Mouse (Mus musculus) forebrain, embryonic 11.5 days (tissue): ENCODE results near the gene Cldn4. TPM values are rescaled to one million over a fixed set of nuclear protein-coding genes. Genes with fewer than 3 reads are reported as not detected.

Experiments used
- ATAC-seq: fragments of 200-750 bp; cut with Nextera tagmentation; replicated peaks from 2 replicates; pipeline ENCODE4 v1.8.0; 2017; ENCODE audit warnings: moderate TSS enrichment; ENCODE audit not compliant: low FRiP score
- DNase-seq: peaks from one replicate; pipeline ENCODE4 v3.0.0-alpha.2; 2017; ENCODE audit warnings: low spot score
- H3K27ac ChIP-seq: fragments of 300-500 bp; sonication (generic); 2 replicates; pipeline ENCODE4 v1.5.1; 2014; ENCODE audit warnings: low read depth, low read length
- H3K27me3 ChIP-seq: fragments of 300-500 bp; sonication (generic); 2 replicates; pipeline ENCODE4 v1.6.1; 2014; ENCODE audit warnings: mild to moderate bottlenecking, low read length, mixed read lengths; ENCODE audit not compliant: control insufficient read depth, insufficient read depth
- H3K36me3 ChIP-seq: fragments of 300-500 bp; sonication (generic); 2 replicates; pipeline ENCODE4 v1.6.1; 2014; ENCODE audit warnings: mild to moderate bottlenecking, low read length, moderate library complexity, mixed read lengths; ENCODE audit not compliant: control insufficient read depth, insufficient read depth
- H3K4me1 ChIP-seq: fragments of 300-500 bp; sonication (generic); replicated peaks from 2 replicates; pipeline ENCODE4 v1.6.1; 2014; ENCODE audit warnings: low read length, mixed read lengths; ENCODE audit not compliant: control insufficient read depth, insufficient read depth
- H3K4me2 ChIP-seq: fragments of 300-500 bp; sonication (generic); 2 replicates; pipeline ENCODE4 v1.6.1; 2014; ENCODE audit warnings: low read depth, mild to moderate bottlenecking, low read length, moderate library complexity, mixed read lengths; ENCODE audit not compliant: severe bottlenecking
- H3K4me3 ChIP-seq: fragments of 300-500 bp; sonication (generic); 2 replicates; pipeline ENCODE4 v1.5.1; 2014; ENCODE audit warnings: low read depth, low read length
- H3K9ac ChIP-seq: fragments of 300-500 bp; sonication (generic); 2 replicates; pipeline ENCODE4 v1.6.1; 2014; ENCODE audit warnings: low read length
- H3K9me3 ChIP-seq: fragments of 300-500 bp; sonication (generic); 2 replicates; pipeline ENCODE4 v1.6.1; 2016; ENCODE audit warnings: low read length, mixed read lengths; ENCODE audit not compliant: control insufficient read depth
- WGBS: fragments of 180-500 bp; shearing (Covaris S2); extraction: QIAGEN DNeasy Blood & Tissue Kit; methylation state at CpG from one replicate; pipeline ENCODE4 v1.1.7; 2014; 5-methylcytosine and 5-hydroxymethylcytosine counted together
- polyA plus RNA-seq: library from polyadenylated mRNA; unstranded; fragments of >200 nt; fragmentation: Nextera tagmentation; extraction: Ambion mirVana; gene quantifications from 2 replicates; pipeline ENCODE4 v1.2.1, GENCODE M21; 2014

Cldn4 gene
- polyA plus RNA-seq, 1 experiment from 2014 or later = 5.6 TPM

GRCm38 (mm10) chr5:134981149-134981548 is 34.4 kb upstream of the Cldn4 start:
- Histone ChIP-seq H3K4me3 (no peak overlapping the region), H3K27ac (no peak overlapping the region), H3K4me2 (no peak overlapping the region), H3K9ac (no peak overlapping the region), H3K4me1 (peaks cover 3% of the 10 kb centered on the region; the same call in 1 of the 2 replicates), H3K36me3 (no peaks in the 10 kb centered on the region), H3K27me3 (peaks cover 16% of the 10 kb centered on the region), H3K9me3 (no peaks in the 10 kb centered on the region)
- ATAC-seq = no peak
- DNase-seq = no peak
- WGBS = 70% methylated on average over 10 of the region's 10 CpGs

GRCm38 (mm10) chr5:134977837-134978236 is 31.1 kb upstream of the Cldn4 start:
- no peak overlapping the region for H3K4me3 ChIP-seq
- no peaks in the 10 kb centered on the region for H3K4me1 ChIP-seq
- ATAC-seq (no peak), DNase-seq (no peak)
- no peak overlapping the region for H3K27ac ChIP-seq
- 92% methylated on average over 4 of the region's 4 CpGs for WGBS
- H3K9ac ChIP-seq = no peak overlapping the region
- no peaks in the 10 kb centered on the region for H3K36me3 ChIP-seq
- H3K27me3 ChIP-seq = no peaks in the 10 kb centered on the region
- no peaks in the 10 kb centered on the region for H3K9me3 ChIP-seq
- H3K4me2 ChIP-seq = no peak overlapping the region

GRCm38 (mm10) chr5:134976577-134977250 is 30.0 kb upstream of the Cldn4 start:
- Histone ChIP-seq H3K9me3 (no peaks in the 10 kb centered on the region), H3K36me3 (no peaks in the 10 kb centered on the region), H3K27me3 (no peaks in the 10 kb centered on the region), H3K9ac (no peak overlapping the region), H3K4me1 (no peaks in the 10 kb centered on the region), H3K4me3 (no peak overlapping the region), H3K27ac (no peak overlapping the region), H3K4me2 (no peak overlapping the region)
- ATAC-seq = no peak
- WGBS = 85% methylated on average over 14 of the region's 14 CpGs
- DNase-seq = no peak

GRCm38 (mm10) chr5:134976164-134976563 is 29.4 kb upstream of the Cldn4 start:
- Histone ChIP-seq H3K4me3 (no peak overlapping the region), H3K4me1 (no peaks in the 10 kb centered on the region), H3K36me3 (no peaks in the 10 kb centered on the region), H3K9me3 (no peaks in the 10 kb centered on the region), H3K4me2 (no peak overlapping the region), H3K9ac (no peak overlapping the region), H3K27me3 (no peaks in the 10 kb centered on the region), H3K27ac (no peak overlapping the region)
- 86% methylated on average over 2 of the region's 2 CpGs for WGBS
- no peak for ATAC-seq
- no peak for DNase-seq

- Histone ChIP-seq H3K36me3 (no peaks in the 10 kb centered on the region), H3K4me1 (no peaks in the 10 kb centered on the region), H3K27ac (no peak overlapping the region), H3K4me3 (no peak overlapping the region), H3K9me3 (no peaks in the 10 kb centered on the region), H3K9ac (no peak overlapping the region), H3K4me2 (no peak overlapping the region), H3K27me3 (no peaks in the 10 kb centered on the region)
- 50% methylated on average over 2 of the region's 2 CpGs for WGBS
- ATAC-seq = no peak
- no peak for DNase-seq
Observed at GRCm38 (mm10) chr5:134974921-134975320, 28.2 kb upstream of the Cldn4 start.

- Histone ChIP-seq H3K36me3 (no peaks in the 10 kb centered on the region), H3K4me2 (no peak overlapping the region), H3K9me3 (no peaks in the 10 kb centered on the region), H3K9ac (no peak overlapping the region), H3K4me3 (no peak overlapping the region), H3K27me3 (no peaks in the 10 kb centered on the region), H3K27ac (no peak overlapping the region), H3K4me1 (no peaks in the 10 kb centered on the region)
- 71% methylated on average over 7 of the region's 7 CpGs for WGBS
- no peak for ATAC-seq
- DNase-seq = no peak
Observed at GRCm38 (mm10) chr5:134974294-134974693, 27.6 kb upstream of the Cldn4 start.

GRCm38 (mm10) chr5:134973526-134973925 is 26.8 kb upstream of the Cldn4 start:
- 86% methylated on average over 7 of the region's 7 CpGs for WGBS
- Histone ChIP-seq H3K9ac (no peak overlapping the region), H3K27me3 (no peaks in the 10 kb centered on the region), H3K4me1 (no peaks in the 10 kb centered on the region), H3K9me3 (no peaks in the 10 kb centered on the region), H3K36me3 (no peaks in the 10 kb centered on the region), H3K4me2 (no peak overlapping the region), H3K4me3 (no peak overlapping the region), H3K27ac (no peak overlapping the region)
- no peak for DNase-seq
- ATAC-seq = no peak

- no peak overlapping the region for H3K27ac ChIP-seq
- H3K9me3 ChIP-seq = no peaks in the 10 kb centered on the region
- DNase-seq (no peak), ATAC-seq (no peak)
- H3K36me3 ChIP-seq = no peaks in the 10 kb centered on the region
- no peak overlapping the region for H3K4me3 ChIP-seq
- no peak overlapping the region for H3K4me2 ChIP-seq
- no peaks in the 10 kb centered on the region for H3K27me3 ChIP-seq
- H3K4me1 ChIP-seq = no peaks in the 10 kb centered on the region
- no peak overlapping the region for H3K9ac ChIP-seq
Observed at GRCm38 (mm10) chr5:134973081-134973480, 26.3 kb upstream of the Cldn4 start.

- DNase-seq = no peak
- no peak overlapping the region for H3K27ac ChIP-seq
- H3K9ac ChIP-seq = no peak overlapping the region
- no peak overlapping the region for H3K4me2 ChIP-seq
- no peak overlapping the region for H3K4me3 ChIP-seq
- no peaks in the 10 kb centered on the region for H3K9me3 ChIP-seq
- no peaks in the 10 kb centered on the region for H3K27me3 ChIP-seq
- no peaks in the 10 kb centered on the region for H3K36me3 ChIP-seq
- 0 out of 2 replicates have a peak, but pooled peaks cover 2% of the 10 kb centered on the region for H3K4me1 ChIP-seq
- ATAC-seq = no peak
- WGBS = 82% methylated on average over 8 of the region's 8 CpGs
Observed at GRCm38 (mm10) chr5:134970671-134971070, 23.9 kb upstream of the Cldn4 start.
